Mouse (Mus musculus): ENCODE measurements at regions not wholly inside any gene's neighbourhood (a gene's known extent, or its start where the extent isn't known, plus 50 kb on each side); places are given as distances from the start of the nearest gene placed in this dataset.
A peak's percentile ranks its signal among the peaks of the same experiment; 100 is the strongest.

DNA sequence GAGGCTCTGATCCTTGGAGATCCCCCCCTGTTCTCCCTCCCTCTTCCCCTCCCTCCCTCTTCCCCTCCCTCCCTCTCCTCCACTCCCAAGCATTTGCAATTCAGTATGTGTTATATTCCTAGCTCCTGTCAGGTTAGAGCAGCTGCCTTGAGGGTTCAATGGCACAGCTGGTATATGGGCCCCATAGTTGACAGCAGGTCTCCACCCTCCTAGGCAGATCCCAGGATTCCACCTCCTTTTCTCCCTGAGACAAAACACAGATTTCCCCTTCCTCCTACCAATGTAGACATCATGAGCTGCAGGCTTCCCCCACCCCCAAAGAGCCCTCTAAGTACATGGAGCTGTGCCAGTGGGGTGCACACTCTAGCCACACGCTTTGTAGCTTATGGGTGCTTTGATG is 137.8 kb downstream of the Unc5cl start:
- no peak for DNase-seq

DNA sequence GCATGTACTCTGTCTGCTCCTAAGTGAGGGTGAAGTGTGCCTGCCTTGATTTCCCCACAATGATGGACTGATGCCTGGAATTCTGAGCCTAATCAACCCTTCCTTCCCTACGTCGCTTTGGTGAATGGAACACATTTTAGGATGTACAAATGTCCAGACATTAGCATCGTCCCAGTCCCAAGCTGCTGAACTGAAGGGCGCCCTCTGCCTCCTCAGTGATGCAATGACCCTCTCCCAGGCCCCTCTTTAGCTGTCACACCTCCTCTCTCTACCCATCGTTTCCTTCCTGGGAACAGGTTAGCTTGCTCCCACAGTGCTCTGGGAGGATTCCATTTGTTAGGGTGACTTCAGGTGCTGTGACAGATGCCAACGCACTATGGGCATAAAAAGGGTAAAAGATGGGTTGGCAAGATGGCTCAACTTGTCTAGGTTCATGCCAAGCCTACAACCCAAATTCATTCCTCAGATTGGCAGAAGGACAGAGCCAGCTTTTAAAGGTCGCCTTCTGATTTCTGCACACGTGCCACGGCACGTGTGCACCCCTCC is 140.8 kb downstream of the Unc5cl start:
- no peak for DNase-seq

DNA sequence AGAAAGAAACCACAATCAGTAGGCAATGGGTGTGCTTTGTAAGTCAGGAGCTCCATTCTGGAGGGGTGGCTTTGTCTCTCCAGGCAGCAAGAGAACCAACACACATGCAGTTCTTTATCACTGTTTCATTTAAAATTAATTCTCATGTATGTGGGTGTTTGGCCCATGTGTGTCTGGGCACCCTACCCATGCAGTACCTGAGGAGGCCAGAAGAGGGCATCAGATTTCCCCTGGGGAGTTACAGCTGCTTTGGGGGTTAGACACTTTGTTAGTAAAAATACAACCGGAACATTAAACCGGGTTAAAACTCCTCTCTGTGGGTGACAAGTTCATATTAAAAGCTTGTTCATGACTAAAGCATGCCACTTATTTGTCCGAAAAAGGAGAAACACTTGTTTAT is 141.7 kb downstream of the Unc5cl start:
- DNase-seq, result no peak

DNA sequence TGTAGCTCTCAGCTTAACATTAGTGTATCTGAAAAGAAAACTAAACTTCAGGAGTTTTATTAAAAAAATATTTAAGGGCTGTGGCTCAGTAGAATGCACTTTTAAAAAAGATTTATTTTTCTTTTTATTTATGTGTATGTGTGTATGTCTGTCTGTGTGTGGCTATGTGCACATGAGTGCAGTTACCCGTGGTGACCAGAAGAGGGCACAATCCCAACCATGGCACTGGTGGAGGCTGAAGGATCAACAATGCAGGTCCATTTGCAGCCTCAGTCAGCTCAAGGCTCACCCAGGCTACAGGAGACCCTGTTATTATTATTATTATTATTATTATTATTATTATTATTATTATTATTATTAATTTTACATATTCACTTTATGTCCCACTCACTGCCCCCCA is 142.6 kb downstream of the Unc5cl start:
- no peak for DNase-seq

DNA sequence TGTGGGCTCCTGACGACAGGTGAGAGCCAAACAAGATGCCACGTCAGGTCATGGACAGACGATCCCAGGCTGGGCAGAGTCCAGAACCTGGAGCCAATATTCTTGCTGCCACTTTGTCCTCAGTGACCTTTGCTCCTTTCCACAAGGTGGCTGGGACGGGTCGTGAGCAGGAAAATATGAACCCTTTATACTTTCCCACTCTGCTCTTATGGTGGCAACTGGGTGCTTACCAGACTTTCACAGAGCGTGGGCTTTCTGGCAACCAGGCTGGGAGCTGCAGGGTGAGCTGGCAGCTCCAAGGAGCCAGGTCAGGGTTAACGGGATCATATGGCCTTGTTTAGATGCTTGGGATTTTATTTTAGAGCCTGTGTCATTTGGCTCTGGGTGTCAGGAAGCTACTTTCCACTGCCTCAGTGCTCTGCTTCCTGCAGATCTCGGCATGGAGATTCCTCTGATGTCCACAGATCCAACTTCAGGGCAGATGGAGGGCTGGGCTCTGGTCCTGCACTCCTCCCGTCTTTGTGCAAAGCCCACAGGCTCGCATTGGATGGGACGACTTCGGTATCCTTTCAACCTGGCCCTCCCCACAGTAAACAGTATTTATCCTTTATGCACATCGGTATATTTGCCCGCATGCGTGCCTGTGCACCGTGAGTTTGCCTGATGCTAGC is 143.9 kb downstream of the Unc5cl start:
- DNase-seq, result no peak

DNA sequence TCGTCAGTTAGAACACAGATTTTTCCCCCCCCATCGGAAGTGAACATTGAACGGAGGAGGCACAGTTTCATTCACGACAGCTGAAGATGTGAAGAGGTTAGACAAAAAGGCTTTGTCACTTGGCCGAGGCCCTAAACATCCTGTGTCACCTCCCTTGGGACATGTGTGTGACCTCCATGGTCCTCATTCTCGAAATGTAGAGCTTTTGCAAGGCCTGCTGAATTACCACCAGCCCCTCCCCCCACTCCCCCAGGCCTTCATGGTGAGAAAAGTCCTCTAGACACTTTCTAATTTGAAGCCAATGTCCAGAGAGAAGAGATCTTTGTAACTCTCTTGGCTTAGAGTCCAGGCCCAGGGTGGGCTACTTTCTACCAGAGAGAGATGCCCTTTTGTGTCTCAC is 145.5 kb downstream of the Unc5cl start:
- DNase-seq, result no peak

DNA sequence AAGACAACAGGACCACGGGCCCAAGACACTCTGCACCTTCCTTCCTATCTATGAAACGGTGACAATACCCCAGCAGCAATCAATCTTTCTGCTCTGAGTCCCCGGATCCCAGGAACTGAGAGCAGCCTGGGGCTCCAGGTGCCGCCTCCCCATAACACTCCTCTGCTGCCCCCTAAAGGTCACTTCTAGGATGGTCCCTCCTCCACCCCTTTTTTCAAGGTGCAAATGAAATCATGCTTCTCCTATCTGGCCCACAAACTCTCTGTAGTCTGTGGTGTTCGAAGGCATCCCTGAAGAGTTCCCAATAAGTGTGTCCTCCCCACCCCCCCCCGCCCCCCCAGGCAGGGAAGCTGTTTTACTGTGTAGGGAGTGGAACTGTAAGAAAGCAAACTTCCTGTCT is 147.9 kb downstream of the Unc5cl start:
- peak; percentile 51 for DNase-seq

DNA sequence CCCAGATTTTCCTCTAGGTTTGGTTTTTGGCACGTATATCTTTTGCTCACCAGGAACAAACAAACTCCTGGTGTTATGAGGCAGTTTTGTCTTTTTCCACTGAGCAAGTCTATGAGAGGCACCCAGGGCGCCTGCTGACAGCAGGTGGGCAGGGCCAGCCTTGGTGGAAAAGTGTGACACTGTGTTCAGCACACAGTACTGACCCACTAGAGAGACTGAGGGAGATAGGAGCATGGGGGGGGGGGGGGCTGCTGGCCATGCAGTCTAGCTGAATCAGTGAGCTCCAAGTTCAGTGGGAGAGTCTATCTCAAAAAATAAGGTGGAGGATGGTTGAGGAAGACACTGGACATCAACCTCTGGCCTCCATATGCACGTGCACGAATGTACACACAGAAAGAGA is 152.1 kb downstream of the Unc5cl start:
- DNase-seq, result no peak

DNA sequence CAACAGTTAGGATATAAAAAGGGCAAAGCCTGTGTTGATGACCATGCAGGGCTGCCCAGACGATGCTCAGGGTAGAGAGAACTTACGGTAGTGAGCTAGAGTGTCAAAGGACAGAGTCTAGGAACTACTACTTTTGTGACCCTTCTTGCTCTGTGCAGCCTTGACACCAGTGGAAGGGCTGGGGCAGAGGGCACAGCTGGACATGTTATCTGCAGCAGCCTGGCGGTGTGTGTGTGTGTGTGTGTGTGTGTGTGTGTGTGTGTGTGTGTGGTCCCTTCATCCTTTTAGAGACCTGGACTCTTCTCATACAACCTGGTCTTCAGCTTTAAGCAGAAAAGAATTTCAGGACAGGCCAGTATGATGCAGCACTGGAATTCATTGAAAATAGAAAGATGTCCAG is 153.6 kb downstream of the Unc5cl start:
- DNase-seq, result no peak

DNA sequence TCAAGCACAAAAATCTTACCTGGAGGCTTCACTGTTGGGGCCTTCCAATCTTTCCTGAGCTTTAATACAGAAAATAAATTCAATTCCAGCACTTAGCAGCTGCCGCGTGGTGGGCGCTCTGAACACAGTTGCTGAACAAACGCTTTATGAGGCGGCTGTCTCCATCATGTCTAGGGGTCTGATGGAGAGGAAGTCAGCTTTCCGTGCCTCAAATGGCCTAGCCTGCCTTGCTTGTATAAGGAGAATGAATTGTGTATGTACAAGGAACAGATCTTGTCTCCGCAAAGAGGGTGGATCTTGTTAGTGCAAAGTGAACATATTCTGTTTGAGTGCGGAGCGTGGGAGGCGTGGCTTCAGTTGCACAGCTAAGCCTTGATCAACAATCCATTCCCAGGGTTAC is 155.4 kb downstream of the Unc5cl start:
- DNase-seq, result no peak

DNA sequence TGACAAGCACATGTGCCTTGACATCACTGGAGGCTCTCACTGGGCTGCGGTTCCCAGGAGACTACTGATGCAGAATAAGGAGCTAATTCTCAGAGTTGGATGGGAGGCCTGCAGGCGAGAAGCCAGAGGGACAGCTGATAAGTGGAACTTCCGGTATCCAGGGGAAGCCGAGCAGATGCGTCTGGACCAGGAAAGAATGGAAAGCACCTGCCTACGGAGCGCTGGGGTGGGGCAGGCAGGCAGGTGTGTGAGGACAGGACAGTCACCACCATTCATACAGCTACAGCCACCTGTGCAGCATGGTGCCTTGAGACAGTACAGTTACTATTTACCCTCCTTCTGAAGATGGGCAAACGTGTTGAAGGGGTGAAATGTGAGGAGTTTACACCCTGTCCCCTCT is 156.1 kb downstream of the Unc5cl start:
- DNase-seq, result no peak

DNA sequence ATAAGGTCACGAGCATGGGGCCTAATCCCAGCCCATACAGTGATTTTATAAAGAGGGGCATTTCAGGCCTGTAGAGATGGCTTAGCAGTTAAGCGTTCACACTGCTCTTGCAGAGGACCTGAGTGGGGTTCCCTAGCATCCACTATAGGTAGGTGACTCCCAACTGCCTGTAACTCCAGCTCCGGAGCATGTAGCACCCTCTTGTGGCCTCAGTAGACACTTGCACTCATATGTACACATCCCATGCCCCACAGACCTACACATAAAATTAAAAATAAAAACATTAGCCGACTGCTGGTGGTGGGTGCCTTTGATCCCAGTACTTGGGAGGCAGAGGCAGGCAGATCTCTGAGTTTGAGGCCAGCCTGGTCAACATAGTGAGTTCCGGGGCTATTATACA is 158.8 kb downstream of the Unc5cl start:
- no peak for DNase-seq

DNA sequence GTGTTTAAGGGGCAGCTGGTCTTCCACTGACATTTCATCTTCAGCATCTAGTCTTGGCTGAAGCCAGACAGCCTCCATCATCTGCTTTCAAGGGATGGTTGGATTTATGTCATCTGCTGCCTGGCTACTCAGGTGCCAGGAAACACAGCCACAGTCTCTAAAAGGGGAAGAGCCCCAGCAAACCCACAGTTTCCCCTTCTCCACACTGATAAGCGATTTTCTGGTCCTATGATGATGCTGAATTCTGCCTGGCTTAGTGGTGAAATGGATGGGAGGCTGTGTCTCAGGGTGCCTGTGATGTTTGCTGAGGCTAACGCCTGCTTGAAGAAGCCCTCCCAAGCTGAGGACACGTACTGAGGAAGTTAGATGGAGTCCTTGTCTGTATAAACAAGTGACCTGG is 160.5 kb downstream of the Unc5cl start:
- DNase-seq, result no peak

DNA sequence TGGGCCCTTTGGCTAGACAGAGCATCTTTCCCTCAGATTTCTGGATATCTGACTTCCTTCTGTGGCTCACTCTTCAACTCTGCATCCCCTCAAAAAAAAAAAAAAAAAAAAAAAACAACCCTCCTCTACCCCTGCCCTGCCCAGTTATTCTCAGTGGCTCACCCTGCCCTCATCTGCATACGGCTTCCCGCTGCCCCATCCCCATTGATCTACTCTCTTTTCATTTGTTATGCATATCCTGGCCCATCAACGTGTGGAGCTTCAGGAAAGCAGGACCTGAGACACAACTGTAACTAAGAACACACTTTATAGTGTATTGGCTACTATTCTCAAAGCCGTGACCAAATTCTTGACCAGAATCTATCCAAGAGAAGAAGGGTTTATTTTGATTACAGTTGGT is 161.5 kb downstream of the Unc5cl start:
- no peak for DNase-seq

DNA sequence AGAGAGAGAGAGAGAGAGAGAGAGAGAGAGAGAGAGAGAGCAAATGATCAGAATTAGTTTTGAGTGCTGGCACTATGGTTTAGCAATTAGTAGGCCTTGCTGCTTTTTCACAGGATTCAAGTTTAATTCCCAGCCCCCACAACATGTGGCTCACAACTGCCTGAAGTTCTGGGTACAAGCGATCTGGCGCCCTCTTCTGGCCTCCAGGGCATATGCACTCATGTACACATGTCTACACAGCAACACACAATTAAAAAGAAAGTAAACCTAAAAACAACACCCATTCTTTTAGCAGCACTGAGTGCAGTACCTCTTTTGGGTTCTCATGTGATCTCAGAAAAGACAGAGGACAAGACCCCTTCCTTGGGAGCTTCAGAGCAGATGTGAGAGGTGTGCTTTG is 166.2 kb downstream of the Unc5cl start:
- no peak for DNase-seq

DNA sequence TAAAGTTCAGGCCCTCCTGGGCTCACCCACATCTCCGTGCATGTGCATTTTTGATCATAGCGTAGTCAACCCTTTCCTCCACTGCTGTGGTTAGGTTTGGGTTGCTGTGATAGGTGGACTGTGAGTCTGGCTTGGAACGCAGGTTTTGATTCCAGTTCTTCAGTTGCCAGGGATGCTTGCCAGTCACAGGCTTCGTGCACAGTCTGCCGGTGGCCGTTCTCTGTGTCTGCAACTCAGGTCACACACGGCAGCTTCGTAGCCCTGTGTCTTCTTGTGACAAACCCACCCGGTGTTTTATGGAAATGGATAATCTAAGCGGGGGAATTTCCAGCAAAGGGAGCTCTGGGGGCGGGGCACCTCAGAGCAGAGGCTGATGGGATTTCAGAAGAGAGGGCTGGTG is 167.0 kb downstream of the Unc5cl start:
- no peak for DNase-seq

DNA sequence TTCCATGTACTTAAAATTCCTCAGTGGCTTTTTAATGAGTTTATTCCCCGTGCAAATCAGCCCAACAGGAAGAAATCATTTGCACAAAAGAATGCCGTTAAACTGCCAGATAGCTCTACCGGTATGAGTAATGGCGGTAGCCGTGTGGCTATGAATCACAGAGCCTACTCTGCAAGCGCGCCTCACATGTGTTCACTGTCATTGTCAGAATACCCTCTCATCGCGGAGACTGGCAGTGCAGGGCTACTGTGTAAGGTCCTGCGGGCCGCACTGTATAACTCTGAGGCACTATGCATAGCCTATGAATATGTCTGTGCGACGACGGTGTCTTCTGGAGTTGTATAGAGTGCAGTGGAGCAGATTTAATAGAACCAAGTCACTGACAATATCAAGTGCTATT is 170.2 kb downstream of the Unc5cl start:
- DNase-seq, result no peak

DNA sequence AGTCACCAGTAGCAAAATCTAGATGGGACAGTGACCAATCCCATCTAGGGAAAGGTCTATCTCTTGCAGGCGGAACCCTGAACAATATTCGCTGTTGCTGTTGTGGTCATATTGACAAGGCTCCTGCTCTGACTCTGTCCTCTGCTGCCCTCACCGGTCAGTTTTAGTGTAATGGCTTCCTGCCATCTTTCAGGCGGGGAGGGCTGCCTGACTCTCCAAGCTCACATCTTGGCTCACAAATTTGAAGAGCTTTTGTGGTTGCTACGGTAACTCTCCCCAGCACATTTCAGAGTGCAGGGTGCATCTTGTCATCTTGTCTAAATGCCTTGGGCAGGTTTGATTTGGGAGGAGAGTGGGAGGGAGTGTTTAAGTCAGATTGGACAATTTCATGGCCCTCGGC is 171.3 kb downstream of the Unc5cl start:
- DNase-seq, result no peak

DNA sequence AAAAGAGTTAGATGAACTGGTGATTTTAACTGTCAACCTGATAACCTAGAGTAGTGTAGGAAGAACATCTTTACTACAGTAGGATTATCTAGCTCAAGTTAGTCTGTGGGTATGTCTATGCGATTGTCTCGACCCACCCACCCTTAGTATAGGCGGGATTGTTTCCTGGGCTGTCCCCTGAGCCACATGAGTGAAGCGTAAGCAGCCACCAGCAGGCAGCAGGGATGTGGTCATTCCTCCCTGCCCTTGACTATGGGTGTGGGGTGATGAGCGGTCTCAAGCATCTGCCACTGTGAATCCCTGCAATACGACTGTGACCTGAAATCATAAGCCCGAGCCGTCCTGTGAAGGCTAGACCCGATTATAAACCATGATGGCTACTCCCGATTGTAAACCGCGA is 184.9 kb downstream of the Unc5cl start:
- no peak for DNase-seq

DNA sequence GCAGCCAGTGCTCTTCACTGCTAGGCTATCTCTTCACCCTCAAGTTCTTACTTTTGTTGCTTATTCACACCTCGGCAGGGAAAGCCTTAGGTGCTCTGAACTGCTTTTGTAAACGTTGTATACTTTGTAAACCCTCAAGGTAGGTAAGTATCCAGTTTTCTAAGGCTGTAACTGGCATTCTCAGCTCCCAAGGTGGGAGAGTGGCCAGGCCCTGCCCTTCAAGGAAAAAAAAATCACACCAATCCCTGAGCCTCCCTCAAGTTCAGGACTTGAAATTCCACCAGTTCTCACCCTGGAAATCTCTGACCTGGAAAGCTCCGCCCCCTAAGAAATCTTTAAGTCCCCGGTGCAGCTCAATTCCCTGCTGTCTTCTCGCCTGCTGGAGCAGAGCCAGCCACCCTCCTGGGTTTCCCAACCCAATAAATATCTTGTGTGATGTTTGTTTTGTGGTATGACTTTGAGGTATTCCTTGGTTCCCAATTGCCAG is 188.9 kb downstream of the Unc5cl start:
- no peak for DNase-seq

DNA sequence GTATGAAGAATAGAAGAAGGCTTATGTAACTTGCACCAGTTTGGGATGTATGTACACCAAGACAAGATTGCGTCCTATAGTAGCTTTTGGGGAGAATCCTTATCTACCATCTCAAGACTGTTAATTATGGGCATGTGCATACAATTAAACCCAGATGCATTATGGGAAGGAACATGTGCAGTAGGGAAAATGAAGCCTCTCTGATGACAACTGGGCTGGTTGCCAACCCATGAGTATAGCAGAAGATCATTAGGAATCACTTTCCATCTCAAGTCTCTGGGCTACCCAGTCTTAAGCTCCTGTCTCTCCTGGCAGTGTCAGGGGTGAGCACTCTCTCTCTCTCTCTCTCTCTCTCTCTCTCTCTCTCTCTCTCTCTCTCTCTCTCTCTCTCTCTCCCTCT is 190.4 kb downstream of the Unc5cl start:
- DNase-seq, result no peak

DNA sequence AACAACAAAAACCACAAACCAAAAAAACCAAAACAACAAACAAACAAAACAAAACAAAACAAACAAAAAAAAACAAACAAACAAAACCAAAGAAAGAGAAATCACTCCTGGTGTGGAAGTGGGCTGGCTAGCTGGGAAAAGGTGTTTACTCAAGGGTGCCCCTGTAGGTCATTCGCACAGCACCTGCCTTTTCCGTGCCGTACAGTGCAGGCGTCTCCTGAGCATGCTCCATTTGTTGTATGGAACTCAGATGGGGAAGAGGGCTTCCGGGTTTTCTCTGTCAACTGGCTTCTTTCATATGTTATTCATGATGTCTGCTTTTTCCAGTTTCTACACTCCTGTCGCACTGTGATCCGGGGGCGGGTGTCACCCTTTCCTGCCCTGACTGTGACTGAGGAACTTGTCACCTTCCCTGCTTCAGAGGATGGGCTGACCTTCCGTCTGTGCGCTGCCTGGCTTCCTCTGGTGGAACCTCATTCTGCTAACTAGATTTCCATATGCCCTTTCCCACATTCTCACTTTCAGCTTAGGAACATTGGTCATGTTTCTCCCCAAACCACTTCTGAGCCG is 192.0 kb downstream of the Unc5cl start:
- DNase-seq, result no peak

DNA sequence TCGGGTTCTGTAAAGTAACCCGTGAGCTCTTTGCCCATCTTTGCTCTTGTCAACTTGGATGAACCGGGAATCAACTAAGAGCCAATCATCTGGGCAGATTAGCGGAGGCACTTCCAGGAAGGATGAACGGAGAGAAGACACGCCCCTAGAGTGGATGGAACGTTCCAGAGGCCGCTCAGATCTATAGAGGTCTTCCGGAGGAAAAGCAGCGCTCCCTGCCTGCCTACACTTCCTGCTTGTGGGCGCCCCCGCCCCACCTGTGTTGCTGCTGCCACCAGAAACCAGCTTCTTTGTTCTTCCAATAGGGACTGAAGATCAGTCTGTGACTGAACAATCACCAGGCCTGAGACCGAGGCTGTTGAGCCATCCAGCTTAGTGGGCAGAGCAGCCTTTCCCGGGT is 192.7 kb downstream of the Unc5cl start:
- no peak for DNase-seq

DNA sequence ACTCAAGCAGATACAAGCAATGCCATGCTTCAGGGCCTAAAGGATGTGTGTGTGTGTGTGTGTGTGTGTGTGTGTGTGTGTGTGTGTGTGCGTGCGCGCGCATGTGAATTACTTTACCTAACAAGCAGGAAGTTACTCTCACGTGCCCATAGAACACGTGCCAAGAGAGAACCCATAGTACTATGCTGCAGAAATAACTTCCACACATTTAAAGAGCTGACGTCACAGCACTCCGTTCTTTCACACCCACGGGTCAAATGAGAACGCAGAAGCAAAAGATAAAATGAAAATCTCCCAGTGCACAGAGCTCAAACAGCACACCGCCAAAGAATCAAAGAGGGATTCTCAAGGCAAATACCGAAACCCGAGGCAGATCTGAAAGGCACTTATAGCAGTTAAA is 195.9 kb downstream of the Unc5cl start:
- DNase-seq, result no peak

DNA sequence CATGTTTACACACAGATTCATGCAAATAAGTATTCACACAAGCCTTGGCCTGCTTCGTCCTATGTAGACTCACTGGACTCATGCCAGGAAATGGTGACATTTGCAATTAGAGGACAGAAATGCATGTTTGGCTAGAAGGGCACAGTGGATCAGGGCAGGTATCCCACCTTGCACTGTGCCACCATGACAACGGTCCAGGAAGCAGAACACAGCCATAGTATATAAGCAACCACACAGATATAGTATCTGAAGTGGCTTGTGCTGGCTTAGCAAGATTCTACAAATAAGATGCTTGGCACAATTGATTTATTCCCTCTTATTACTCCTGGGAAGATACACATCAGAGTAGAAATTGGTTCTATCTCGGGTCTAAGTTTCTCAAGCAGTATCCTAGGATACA is 218.0 kb downstream of the Unc5cl start:
- DNase-seq, result no peak

Measured in right cerebral cortex, postnatal 4 days (tissue).